Mouse (Mus musculus) layer of hippocampus, adult 18-20 months (tissue): ENCODE measurements around the gene Gid8. TPM values are rescaled to one million over a fixed set of nuclear protein-coding genes. Genes with fewer than 3 reads are reported as not detected.

Experiments
- DNase-seq, 2 experiments: peaks; one replicate each; pipeline ENCODE4 v3.0.0; 2022; ENCODE audit warnings: low spot score in 2 of 2
- long read RNA-seq: library from polyadenylated mRNA; stranded (forward); transcript quantifications from one replicate; pipeline ENCODE4 v2.0.0, GENCODE M21; 2021
- total RNA-seq, 2 experiments: library from RNA; stranded (reverse); gene quantifications; 2 replicates each; pipeline ENCODE4 v1.2.3; 2021

The Gid8 gene
- total RNA-seq, result 10 to 100 TPM; 58.6 to 61.5 TPM
- long read RNA-seq, transcript Gid8-201 (5 exons, 1,655 nt), result major isoform, 15 of 21 reads
- long read RNA-seq, partial matches to known transcripts, result 1 of 21 reads
- long read RNA-seq, other reads (novel, unspliced or antisense), result 5 of 21 reads

GRCm38 (mm10) chr2:180709923-180710272 is at the start of gene Gid8, which contains the start of gene Dido1:
TSS of gene Gid8 (plus strand) at chr2:180710117.
TSS of gene Dido1 (minus strand) at chr2:180709999.
- DNase-seq, result peak; percentile 96 to 97

DNA sequence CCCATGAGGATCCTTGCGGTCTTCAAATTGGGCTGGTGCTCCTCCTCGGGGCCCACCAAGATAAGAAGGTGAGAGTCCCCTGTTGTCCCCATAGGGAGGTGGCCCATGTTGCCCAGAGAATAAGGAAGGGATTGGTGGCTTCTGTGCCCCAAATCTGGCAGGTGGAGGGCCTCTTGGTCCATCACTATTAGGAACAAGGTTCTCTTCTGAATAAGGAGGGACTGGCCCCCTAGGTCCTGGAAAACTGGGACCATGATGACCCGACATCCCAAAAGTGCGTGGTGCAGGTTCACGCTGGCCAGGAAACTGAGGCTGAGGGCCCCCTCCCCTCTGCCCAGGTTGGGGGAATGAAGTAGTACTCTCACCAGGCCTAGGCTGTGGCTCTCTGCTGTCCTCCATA is 49.4 kb upstream of the Gid8 start:
- no peak for DNase-seq

- no peak for DNase-seq
These were observed 47.9 kb upstream of the Gid8 start for GRCm38 (mm10) chr2:180662008-180662407.

DNA sequence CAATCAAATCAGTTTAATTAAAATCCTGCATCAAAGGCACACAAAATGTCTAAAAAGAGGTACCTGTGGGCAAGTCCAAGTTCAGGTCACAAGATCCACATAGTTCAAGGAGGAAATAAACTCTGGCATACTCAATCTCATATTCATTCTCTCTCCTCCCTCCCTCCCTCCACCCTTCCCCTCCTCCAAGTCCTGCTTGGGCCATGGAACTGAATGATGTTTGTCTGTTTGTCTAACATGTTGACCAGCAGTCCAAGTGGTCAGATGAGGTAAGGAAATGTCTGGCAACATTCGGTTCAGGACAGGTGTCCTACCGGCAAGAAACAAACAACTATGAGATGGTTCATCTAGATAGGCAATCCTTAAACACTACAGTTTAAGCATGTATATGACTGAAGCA is 33.2 kb upstream of the Gid8 start:
- DNase-seq, result no peak

- peak; percentile 53 to 85 for DNase-seq
These were observed 31.2 kb upstream of the Gid8 start for GRCm38 (mm10) chr2:180678609-180679140.

GRCm38 (mm10) chr2:180681225-180681624 is 28.7 kb upstream of the Gid8 start:
- DNase-seq, result no peak

DNA sequence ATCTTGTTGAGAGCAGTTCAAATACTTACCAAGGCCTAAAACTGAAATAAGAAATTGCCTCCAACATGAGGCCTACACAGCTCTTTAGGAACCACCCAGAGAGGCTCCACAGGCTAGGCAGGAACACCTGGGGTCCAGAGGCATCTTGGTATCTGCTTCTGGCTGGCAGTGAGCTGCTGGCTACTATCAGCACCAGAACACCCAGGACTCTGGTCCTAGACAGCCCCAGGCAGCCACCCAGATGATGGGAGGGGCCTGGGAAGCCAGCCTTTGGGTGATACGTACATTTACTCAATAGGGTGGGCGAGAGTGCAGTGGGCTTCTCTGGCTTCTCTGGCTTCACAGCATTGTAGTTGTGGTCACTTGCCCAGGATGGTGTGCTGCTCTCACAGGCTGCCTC is 26.4 kb upstream of the Gid8 start:
- no peak for DNase-seq

- DNase-seq, result no peak
These were observed 25.9 kb upstream of the Gid8 start for GRCm38 (mm10) chr2:180684031-180684430.

- DNase-seq, result peak in 1 of 2 experiments; percentile 23
These were observed 20.1 kb upstream of the Gid8 start for GRCm38 (mm10) chr2:180689841-180690240.

- peak in 1 of 2 experiments; percentile 22 for DNase-seq
These were observed 17.3 kb upstream of the Gid8 start for GRCm38 (mm10) chr2:180692630-180693029.

DNA sequence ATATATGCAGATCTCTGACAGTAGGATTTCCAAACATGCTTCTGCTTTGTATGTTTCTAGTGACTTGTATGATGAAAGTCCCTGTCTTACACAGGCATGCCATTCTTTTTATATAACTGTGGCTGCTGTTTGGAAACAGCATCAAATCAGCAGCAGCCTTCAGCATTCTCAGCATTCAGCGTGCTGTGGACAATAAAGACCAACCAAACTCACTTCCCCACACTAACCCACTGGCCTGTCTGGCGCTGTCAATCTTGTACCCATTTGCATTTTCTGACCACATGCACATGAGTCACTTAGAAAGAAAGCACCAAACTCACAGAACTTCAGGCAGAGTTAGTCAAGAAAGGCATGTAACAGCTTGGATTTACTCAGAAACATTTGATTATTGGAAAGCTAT is 14.7 kb upstream of the Gid8 start:
- DNase-seq, result peak in 1 of 2 experiments; percentile 18

DNA sequence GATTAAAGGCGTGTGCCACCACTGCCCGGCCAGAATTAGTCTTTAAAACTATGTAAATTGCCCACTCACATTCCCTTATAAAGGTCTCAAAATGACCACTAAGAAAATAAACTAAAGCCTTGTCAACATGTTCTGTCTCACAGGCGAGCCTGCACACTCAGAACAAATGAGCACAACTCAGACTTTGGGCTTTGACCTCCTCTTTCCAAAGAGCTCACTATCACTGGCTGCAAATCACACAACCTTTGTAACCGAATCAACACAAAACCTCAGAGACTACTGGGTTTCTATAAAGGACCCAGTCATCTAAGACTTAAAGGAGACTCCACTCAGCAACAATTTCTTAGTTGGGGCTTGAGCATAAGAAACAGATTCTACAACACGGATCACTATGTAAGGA is 9.5 kb upstream of the Gid8 start:
- no peak for DNase-seq

- DNase-seq, result no peak
These were observed 8.7 kb upstream of the Gid8 start for GRCm38 (mm10) chr2:180701053-180701766.

- DNase-seq, result peak; percentile 91 to 94
These were observed 7.9 kb upstream of the Gid8 start for GRCm38 (mm10) chr2:180701767-180702621.

DNA sequence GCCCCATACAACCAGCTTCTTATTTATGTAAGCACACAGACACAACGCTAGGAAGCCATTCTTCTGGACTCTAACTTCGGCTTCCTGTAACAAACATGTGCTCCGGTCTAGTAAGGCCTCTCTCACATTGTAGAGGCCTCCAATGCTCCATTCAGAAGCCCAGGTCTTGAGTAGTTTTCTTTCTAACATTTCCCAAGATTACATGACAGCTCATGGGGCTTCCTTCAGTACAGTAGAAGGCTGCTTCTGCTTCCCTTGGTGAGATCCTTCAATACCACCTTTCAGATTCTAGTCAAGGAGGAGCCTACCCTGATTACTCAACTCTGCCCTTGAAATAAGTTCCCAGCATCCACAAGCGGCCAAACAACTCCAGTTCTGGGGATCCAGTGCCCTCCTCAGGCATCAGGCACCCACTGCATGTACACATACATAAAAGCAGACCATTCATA is 7.2 kb upstream of the Gid8 start:
- DNase-seq, result no peak

- no peak for DNase-seq
These were observed 6.7 kb upstream of the Gid8 start for GRCm38 (mm10) chr2:180703175-180703574.

DNA sequence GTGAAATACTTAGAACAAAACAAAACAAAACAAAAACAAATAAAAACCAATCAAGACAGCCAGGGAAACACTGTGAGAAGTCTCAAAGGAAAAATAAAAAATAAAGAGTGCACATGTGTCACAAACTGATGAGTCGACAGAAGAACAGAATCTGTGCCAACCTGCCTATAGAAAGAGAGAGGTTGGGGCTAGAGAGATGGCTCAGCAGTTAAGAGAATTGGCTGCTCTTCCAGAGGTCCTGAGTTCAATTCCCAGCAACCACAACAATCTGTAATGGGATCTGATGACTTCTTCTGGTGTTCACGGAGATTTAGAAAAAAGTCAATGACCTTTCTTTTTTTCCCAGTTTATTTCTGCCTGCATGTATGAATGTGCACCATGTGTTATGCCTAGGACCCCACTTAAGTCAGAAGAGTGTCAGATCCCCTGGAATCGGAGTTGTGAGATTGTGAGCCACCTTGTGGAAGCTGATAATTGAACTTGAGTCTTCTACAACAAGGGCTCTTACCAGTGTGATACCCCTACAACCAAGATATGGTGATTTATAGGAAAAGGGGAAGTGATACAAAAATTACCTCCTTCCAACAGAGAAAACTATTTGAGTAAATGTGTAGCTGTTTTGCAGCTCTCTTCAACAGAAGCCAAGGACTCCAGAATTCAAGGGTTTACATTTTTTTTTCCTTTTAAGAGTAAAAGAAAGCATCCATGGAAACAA is 6.1 kb upstream of the Gid8 start:
- DNase-seq, result no peak

DNA sequence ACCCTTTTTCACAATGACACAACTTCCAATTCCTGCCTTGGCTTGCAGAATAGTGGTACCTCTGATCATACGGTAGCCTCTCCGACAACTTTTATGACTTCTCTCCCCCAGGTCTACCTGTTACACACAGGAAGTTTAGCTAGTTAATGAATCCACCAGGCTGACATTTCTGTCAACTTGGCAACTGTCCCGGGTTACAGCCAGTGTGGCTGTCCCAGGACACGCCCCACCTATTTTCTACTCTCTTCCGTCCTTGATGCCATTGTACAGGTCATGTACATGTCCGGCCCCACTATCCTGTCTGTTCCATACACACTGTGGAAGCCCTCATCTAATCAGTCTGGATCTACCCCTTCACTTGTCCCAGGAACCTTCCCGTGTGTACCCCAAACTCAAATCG is 5.3 kb upstream of the Gid8 start:
- no peak for DNase-seq

GRCm38 (mm10) chr2:180705066-180705465 is 4.9 kb upstream of the Gid8 start:
- DNase-seq, result no peak

DNA sequence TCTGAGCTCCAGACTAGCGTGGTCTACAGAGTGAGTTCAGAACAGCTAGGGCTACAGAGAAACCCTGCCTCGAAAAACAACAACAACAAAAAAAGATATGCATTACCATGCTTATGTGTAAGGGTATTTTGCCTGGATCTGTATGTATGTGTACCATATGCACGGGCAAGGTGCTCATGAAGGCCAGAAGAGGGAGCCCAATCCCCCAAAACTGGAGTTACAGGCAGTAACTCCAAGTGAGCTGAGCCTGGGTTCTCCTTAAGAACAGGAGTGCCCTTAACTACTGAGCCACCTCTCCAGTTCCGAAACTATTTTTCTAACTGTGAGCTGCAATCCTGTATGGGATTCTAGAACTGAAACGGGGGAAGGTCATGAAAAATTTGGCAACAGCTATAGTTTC is 3.9 kb upstream of the Gid8 start:
- no peak for DNase-seq
